Mouse (Mus musculus): ENCODE measurements around the gene Mrps6. TPM values are rescaled to one million over a fixed set of nuclear protein-coding genes. Genes with fewer than 3 reads are reported as not detected.
A peak's percentile ranks its signal among the peaks of the same experiment; 100 is the strongest.

Mrps6 gene
- 114 and 122 TPM in 2 replicates for polyA plus RNA-seq (2014; fragmentation: Nextera tagmentation; extraction: Ambion mirVana)

DNA sequence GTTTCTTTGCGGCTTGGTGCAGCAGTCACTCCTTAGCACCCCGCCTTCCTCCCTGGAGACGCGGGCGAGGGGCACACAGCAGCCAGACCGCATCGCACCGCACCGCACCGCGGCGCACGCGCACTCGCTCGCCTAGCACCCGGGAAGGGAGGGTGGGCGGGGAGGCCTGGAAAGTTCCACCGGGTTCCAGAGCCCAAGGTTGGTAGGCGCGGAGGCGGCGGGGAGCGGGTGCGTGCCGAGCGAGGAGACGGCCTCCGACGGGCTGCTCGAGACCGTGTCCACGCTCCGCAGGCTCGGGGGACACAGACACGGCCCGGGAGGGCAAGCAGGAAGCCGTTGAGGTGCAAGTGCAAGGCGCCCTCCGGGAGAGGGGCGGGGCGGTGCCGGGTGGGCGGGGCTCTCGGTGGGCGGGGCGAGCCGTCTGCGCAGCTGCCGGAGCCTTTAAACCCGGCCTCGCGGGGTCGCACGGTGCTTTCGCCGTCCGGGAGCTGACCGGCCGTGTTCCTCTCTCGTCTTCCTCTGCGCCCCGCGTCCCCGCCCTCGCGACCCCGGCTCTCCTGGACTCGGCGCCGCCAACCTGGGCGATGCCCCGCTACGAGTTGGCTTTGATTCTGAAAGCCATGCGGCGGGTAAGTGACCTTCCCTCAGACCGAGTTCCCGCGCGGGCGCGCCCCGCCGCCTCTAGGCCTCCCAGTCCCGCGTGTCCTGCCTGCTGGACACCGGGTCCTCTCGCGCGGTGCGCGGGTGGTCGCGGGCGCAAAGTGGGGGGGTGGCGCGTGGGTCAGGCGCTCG, at the start of gene Mrps6, which contains the start of the genes Gm49711 and Slc5a3:
Mrps6 (plus strand) TSS at position 419 of the 792 bp plus-strand sequence.
Gm49711 (plus strand) TSS at position 465 of the 792 bp plus-strand sequence.
Slc5a3 (plus strand) TSS at position 471 of the 792 bp plus-strand sequence.
- peak within 1 kb of the TSS; percentile 69 for H3K27ac ChIP-seq (ENCODE audit: low read depth)
- H3K4me3 ChIP-seq (ENCODE audit: low read depth, low read length): peak within 1 kb of the TSS; percentile 94
- H3K36me3 ChIP-seq (ENCODE audit: control insufficient read depth, insufficient read depth, low read length): peaks cover 16% of the 10 kb centered on the region
- peak within 1 kb of the TSS; percentile 67 for H3K4me2 ChIP-seq (ENCODE audit: low read length)
- H3K9ac ChIP-seq (ENCODE audit: low read length): peak within 1 kb of the TSS; percentile 59
- H3K9me3 ChIP-seq (ENCODE audit: control insufficient read depth, low read length): peaks cover 6% of the 10 kb centered on the region; the same call in 1 of the 2 replicates
- H3K27me3 ChIP-seq (replicated peaks; ENCODE audit: control insufficient read depth, insufficient read depth, low read length): no peaks in the 10 kb centered on the region
- ATAC-seq (replicated peaks; ENCODE audit: low FRiP score, low TSS enrichment, low read depth) (peak; percentile 93), DNase-seq (ENCODE audit: low spot score) (peak; percentile 99)
- 0% methylated on average over 83 of the region's 99 CpGs for WGBS
- peaks cover 18% of the 10 kb centered on the region for H3K4me1 ChIP-seq (replicated peaks; ENCODE audit: control insufficient read depth, insufficient read depth, low read length)

DNA sequence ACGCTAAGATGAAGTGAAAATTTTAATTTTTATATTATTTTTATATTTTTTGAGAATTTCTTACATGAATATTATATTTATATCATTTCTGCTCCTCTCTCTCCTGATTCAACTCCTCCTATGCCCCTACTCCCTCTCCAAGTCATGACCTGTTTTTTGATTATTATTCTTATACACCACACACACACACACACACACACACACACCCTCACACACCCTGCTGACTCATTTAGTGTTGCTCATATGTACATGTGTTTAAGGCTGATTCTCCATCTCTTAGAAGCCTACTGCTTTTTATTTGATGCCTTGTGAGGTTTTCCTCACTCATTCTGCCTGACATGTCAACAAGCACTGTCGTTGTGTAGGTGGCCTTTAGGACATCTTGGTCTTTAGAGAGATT, 48.5 kb upstream of the Mrps6 start:
- Histone ChIP-seq H3K4me3 (ENCODE audit: low read depth, low read length) (no peak overlapping the region), H3K27me3 (replicated peaks; ENCODE audit: control insufficient read depth, insufficient read depth, low read length) (no peaks in the 10 kb centered on the region), H3K4me2 (ENCODE audit: low read length) (no peak overlapping the region), H3K9ac (ENCODE audit: low read length) (no peak overlapping the region), H3K4me1 (replicated peaks; ENCODE audit: control insufficient read depth, insufficient read depth, low read length) (no peaks in the 10 kb centered on the region), H3K36me3 (ENCODE audit: control insufficient read depth, insufficient read depth, low read length) (no peaks in the 10 kb centered on the region), H3K9me3 (ENCODE audit: control insufficient read depth, low read length) (no peaks in the 10 kb centered on the region), H3K27ac (ENCODE audit: low read depth) (no peak overlapping the region)
- DNase-seq (ENCODE audit: low spot score): no peak
- no peak for ATAC-seq (replicated peaks; ENCODE audit: low FRiP score, low TSS enrichment, low read depth)
- WGBS: 90% methylated on average over 2 of the region's 2 CpGs

DNA sequence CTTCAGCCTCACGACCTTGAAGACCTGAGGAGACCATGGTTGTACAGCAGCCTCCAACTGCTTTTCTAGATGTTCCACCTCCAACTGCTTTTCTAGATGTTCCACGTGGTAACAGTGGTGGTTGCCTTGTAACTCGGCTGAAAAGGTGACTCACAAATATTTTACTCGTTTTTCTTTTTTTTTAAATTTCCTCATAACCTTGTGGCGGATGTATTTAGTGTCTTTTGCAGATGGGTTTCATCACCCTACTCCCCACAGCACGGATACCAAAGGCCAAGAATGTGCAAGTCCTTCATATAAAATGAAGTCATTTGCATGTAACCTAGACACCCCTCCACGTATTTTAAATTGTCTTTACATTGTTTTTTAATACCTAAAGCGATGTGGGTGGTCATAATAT, 41.3 kb upstream of the Mrps6 start:
- DNase-seq (ENCODE audit: low spot score) (no peak), ATAC-seq (replicated peaks; ENCODE audit: low FRiP score, low TSS enrichment, low read depth) (no peak)
- Histone ChIP-seq H3K36me3 (ENCODE audit: control insufficient read depth, insufficient read depth, low read length) (no peaks in the 10 kb centered on the region), H3K27ac (ENCODE audit: low read depth) (no peak overlapping the region), H3K4me2 (ENCODE audit: low read length) (no peak overlapping the region), H3K9ac (ENCODE audit: low read length) (no peak overlapping the region), H3K4me1 (replicated peaks; ENCODE audit: control insufficient read depth, insufficient read depth, low read length) (no peaks in the 10 kb centered on the region; the same call in 1 of the 2 replicates), H3K27me3 (replicated peaks; ENCODE audit: control insufficient read depth, insufficient read depth, low read length) (no peaks in the 10 kb centered on the region), H3K4me3 (ENCODE audit: low read depth, low read length) (no peak overlapping the region), H3K9me3 (ENCODE audit: control insufficient read depth, low read length) (no peaks in the 10 kb centered on the region)
- WGBS: 80% methylated on average over 8 of the region's 8 CpGs

DNA sequence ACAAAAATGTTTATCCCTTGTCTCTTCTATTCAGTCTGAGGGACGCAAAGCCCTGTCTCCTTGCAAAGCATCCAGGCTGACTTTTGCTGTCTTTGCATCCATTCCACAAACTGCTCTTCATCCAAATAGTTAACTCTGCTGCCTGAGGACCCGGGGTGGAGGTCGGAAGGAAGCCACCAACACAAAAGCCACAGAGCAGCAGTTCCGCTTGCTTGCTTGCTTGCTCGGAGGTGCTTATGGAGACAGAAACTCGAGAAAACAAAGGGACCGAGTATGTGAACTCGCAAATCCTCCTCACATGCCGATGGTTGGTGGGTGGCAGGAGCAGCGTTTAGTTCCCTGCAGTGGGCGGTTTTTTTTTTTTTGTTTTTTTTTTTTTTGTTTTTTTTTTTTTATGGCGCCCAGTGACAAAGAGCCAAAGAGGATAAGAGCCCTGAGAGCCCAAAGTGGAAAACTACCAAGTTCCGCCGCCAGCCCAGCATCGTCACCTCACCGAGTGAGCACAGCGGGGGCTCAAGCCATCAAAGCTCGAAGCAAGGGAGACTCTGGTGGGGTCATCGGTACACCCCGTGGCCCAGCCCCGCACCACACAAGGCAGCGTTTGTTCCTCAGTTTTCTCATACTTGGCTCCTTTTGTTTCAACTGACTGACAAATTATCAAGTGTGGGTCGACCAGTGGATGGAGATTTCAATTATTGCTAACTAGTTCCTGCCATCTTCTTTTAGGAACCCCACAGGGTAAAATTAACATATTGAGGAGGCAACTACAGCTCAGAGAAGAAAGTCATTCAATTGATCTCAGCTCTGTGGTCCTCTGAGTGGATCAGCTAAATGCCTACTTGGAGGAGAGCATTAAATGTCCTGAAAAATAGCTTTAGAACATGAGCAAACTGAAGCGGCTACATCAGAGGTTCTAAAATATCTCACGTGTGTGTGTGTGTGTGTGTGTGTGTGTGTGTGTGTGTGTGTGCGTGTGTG, 38.6 kb upstream of the Mrps6 start:
- ATAC-seq (replicated peaks; ENCODE audit: low FRiP score, low TSS enrichment, low read depth) (0 out of 2 replicates have a peak, but pooled peaks have one; percentile 60), DNase-seq (ENCODE audit: low spot score) (peak; percentile 80)
- WGBS: 11% methylated on average over 26 of the region's 26 CpGs
- Histone ChIP-seq H3K4me2 (ENCODE audit: low read length) (peak overlapping the region; percentile 60), H3K9me3 (ENCODE audit: control insufficient read depth, low read length) (no peaks in the 10 kb centered on the region), H3K27ac (ENCODE audit: low read depth) (peak overlapping the region; percentile 38), H3K27me3 (replicated peaks; ENCODE audit: control insufficient read depth, insufficient read depth, low read length) (no peaks in the 10 kb centered on the region), H3K4me3 (ENCODE audit: low read depth, low read length) (peak overlapping the region; percentile 33), H3K4me1 (replicated peaks; ENCODE audit: control insufficient read depth, insufficient read depth, low read length) (no peaks in the 10 kb centered on the region; the same call in 1 of the 2 replicates), H3K9ac (ENCODE audit: low read length) (peak overlapping the region; percentile 57), H3K36me3 (ENCODE audit: control insufficient read depth, insufficient read depth, low read length) (no peaks in the 10 kb centered on the region)

DNA sequence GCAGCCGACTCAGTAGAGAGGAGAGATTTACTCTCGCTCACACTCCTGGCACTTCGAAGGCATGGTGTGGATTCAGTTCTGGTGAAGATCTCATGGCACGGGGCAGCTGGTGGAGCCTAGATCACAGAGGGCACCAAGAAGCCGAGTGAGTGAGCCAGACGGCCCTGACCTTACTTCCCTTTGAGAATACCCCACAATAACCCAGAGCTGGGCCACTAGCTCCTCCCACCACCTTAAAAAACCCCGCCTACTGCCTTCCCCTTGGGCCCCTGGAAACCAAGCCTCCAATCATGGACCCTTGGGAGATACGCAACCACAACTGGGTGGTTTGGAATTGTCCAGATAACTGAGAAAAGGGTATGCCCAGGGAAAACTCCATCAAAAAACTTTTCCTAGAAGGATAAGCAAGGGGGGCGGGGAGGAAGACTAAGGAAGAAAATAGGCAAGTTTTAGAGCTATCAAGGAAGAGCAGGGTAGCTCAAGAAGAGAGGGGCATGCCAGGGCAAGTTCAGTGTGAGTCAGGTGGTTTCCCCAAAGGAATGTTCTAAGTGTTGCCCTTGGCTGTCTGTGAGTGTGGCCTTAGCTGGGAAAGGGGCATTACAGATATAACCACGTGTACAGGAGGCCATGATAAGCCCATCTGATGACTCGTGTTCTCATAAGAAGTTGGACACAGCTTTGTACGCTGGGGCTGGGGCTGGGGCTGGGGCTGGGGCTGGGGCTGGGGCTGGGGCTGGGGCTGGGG, 36.2 kb upstream of the Mrps6 start:
- H3K27me3 ChIP-seq (replicated peaks; ENCODE audit: control insufficient read depth, insufficient read depth, low read length): no peaks in the 10 kb centered on the region
- no peak overlapping the region for H3K4me2 ChIP-seq (ENCODE audit: low read length)
- H3K4me1 ChIP-seq (replicated peaks; ENCODE audit: control insufficient read depth, insufficient read depth, low read length): no peaks in the 10 kb centered on the region; the same call in 1 of the 2 replicates
- WGBS: 77% methylated on average over 12 of the region's 12 CpGs
- no peak for DNase-seq (ENCODE audit: low spot score)
- H3K9ac ChIP-seq (ENCODE audit: low read length): no peak overlapping the region
- no peak for ATAC-seq (replicated peaks; ENCODE audit: low FRiP score, low TSS enrichment, low read depth)
- H3K9me3 ChIP-seq (ENCODE audit: control insufficient read depth, low read length): no peaks in the 10 kb centered on the region
- no peak overlapping the region for H3K4me3 ChIP-seq (ENCODE audit: low read depth, low read length)
- no peaks in the 10 kb centered on the region for H3K36me3 ChIP-seq (ENCODE audit: control insufficient read depth, insufficient read depth, low read length)
- no peak overlapping the region for H3K27ac ChIP-seq (ENCODE audit: low read depth)

DNA sequence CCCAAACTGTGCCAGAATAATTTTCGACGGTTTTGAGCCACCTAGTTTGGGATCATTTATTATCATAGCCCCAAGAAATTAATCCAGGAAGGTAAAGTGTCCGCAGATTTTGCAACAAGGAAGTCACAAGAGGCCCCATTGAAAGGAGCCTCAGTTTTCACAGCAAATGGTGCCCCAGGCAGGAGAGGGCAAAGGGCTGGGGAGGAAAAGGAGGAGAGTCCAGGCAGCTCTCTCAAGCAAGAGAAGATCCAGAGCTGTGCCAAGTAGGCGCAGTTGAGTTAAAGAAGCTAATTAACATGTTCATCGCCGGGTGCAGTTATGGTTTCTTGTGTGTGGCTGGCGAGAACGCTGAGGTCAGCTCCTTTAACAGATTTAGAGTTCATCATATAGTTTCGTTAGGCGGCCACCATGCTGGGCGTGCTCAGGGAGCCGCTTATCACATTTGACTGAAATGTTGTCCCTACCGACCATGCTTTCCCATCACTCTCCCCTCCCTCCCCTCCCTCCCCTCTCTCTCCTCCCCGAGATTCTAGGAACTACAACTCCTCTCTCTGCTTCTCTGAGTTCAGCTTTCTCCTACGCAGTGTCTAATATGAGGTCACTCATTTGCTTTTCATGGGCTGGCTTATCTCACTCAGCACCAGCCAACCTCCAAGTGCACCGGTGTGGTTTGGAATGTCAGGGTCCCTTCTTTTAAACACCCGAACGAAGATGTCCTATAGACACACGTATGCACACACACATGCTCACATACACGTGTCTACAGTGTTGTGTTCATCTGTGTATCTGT, 35.4 kb upstream of the Mrps6 start:
- no peaks in the 10 kb centered on the region; the same call in 1 of the 2 replicates for H3K4me1 ChIP-seq (replicated peaks; ENCODE audit: control insufficient read depth, insufficient read depth, low read length)
- no peak overlapping the region for H3K4me3 ChIP-seq (ENCODE audit: low read depth, low read length)
- DNase-seq (ENCODE audit: low spot score) (no peak), ATAC-seq (replicated peaks; ENCODE audit: low FRiP score, low TSS enrichment, low read depth) (no peak)
- H3K9ac ChIP-seq (ENCODE audit: low read length): no peak overlapping the region
- H3K36me3 ChIP-seq (ENCODE audit: control insufficient read depth, insufficient read depth, low read length): no peaks in the 10 kb centered on the region
- H3K27me3 ChIP-seq (replicated peaks; ENCODE audit: control insufficient read depth, insufficient read depth, low read length): no peaks in the 10 kb centered on the region
- H3K4me2 ChIP-seq (ENCODE audit: low read length): no peak overlapping the region
- H3K27ac ChIP-seq (ENCODE audit: low read depth): no peak overlapping the region
- H3K9me3 ChIP-seq (ENCODE audit: control insufficient read depth, low read length): no peaks in the 10 kb centered on the region
- WGBS: 62% methylated on average over 20 of the region's 20 CpGs

DNA sequence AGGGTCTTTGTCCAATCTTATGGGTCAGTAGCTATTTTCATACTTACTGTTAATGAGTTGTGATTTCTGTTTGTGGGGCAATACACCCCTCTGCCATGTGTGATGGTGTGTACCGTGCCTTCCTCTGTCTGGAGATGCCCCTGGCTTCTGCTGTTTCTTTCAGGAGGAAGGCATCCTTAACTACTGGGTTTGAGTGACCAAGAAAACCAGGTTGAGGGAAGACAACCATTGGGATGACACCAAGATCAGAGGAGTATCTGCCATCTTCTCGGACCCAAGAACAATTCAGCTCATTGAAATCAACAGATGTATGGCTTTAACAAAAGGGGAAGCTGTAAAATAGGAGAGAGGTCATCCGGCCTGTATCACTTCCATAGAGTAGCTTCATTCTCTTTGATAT, 24.8 kb upstream of the Mrps6 start:
- 93% methylated on average over 3 of the region's 3 CpGs for WGBS

More for the DNA sequence above, 24.8 kb upstream of the Mrps6 start:
- Histone ChIP-seq H3K9ac (ENCODE audit: low read length) (no peak overlapping the region), H3K27me3 (replicated peaks; ENCODE audit: control insufficient read depth, insufficient read depth, low read length) (no peaks in the 10 kb centered on the region), H3K4me3 (ENCODE audit: low read depth, low read length) (no peak overlapping the region), H3K4me1 (replicated peaks; ENCODE audit: control insufficient read depth, insufficient read depth, low read length) (0 out of 2 replicates have a peak, but pooled peaks cover 4% of the 10 kb centered on the region), H3K27ac (ENCODE audit: low read depth) (no peak overlapping the region), H3K9me3 (ENCODE audit: control insufficient read depth, low read length) (no peaks in the 10 kb centered on the region), H3K36me3 (ENCODE audit: control insufficient read depth, insufficient read depth, low read length) (no peaks in the 10 kb centered on the region), H3K4me2 (ENCODE audit: low read length) (no peak overlapping the region)
- ATAC-seq (replicated peaks; ENCODE audit: low FRiP score, low TSS enrichment, low read depth) (no peak), DNase-seq (ENCODE audit: low spot score) (no peak)

All from intestine, embryonic 14.5 days (tissue).